Mouse (Mus musculus): Measurements from ENCODE around the gene BC051665. TPM values are rescaled to one million over a fixed set of nuclear protein-coding genes. Genes with fewer than 3 reads are reported as not detected.

BC051665 gene
- total and polyA plus RNA-seq, 2 experiments = not detected

DNA sequence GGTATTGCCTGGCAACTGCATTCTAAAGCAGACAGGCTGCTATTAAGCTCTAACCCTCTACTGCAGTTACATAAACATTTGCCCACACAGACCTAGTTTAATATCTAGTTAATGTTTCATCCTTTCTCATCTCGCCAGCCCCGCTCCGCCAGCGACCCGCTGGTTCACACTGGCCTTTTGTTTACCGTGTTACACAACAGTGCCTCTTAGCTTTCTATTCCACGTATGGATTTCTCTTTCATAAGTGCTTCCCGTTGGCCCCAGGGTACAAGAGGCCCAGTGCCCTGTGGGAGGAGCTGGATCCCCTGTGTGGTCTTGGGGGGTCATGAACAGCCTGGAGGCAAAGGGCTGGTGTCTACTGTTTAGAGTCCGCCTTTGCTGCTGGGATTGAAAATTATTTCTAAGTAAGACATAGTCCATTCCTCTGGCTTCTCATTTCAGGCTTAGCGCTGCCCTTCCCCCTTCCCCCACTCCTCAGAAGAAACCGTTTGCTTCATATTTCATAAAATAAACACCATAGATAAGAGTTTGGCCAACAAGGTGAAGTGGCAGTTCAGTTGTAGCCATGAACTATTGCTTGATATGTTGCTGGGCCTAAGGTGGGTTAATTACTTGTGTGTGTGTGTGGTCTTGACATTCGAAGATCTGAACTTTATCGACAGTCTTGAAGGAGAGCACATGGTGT is 49.6 kb downstream of the BC051665 start:
- Histone ChIP-seq H3K27me3 (ENCODE audit: control insufficient read depth, insufficient read depth, low read length) (no peaks in the 10 kb centered on the region), H3K79me2 (ENCODE audit: control insufficient read depth, insufficient read depth, low read length) (no peaks in the 10 kb centered on the region), H3K9ac (ENCODE audit: low read depth, low read length) (peak overlapping the region; percentile 51; the same call in 1 of the 2 replicates), H3K4me3 (ENCODE audit: insufficient read depth, low read depth, low read length) (no peak overlapping the region), H3K4me1 (ENCODE audit: control insufficient read depth, insufficient read depth, low read length) (peaks cover 19% of the 10 kb centered on the region), H3K36me3 (ENCODE audit: control insufficient read depth, insufficient read depth, low read length) (peaks cover 26% of the 10 kb centered on the region), H3K27ac (replicated peaks; ENCODE audit: insufficient read depth, low read depth, low read length) (peak overlapping the region; percentile 97)
- WGBS = 28% methylated on average over 13 of the region's 13 CpGs
- TF ChIP-seq CTCF (IDR thresholded peaks at IDR 0.05; ENCODE audit: low read depth, low read length) (no peak), POLR2A (IDR thresholded peaks at IDR 0.05; ENCODE audit: extremely low read depth, insufficient read depth, low read length) (no peak)
- DNase-seq (ENCODE audit: extremely low read depth, low read depth, low spot score) = peak; percentile 96

DNA sequence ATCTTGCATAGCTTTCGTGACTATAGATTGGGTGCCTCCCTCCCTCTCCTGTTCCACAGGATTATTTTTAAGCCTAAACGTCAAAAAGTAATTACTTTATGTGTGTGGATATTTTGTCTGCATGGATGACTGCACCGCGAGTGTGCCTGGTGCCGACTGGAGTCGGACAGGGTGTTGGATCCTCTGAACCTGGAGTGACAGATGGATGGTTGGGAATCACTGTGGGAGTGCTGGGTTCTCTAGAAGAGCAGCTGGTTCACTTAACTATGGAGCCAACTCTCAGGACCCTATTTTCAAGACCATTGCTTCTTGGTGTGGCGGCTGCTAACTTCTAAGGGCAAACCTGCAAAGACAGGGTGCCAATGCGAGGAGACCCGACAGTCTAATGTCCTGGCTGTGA is 50.9 kb downstream of the BC051665 start:
- WGBS = 91% methylated on average over 9 of the region's 9 CpGs
- no peak for DNase-seq (ENCODE audit: extremely low read depth, low read depth, low spot score)
- Histone ChIP-seq H3K4me1 (ENCODE audit: control insufficient read depth, insufficient read depth, low read length) (peaks cover 24% of the 10 kb centered on the region), H3K27me3 (ENCODE audit: control insufficient read depth, insufficient read depth, low read length) (no peaks in the 10 kb centered on the region), H3K27ac (replicated peaks; ENCODE audit: insufficient read depth, low read depth, low read length) (peak overlapping the region; percentile 97), H3K79me2 (ENCODE audit: control insufficient read depth, insufficient read depth, low read length) (no peaks in the 10 kb centered on the region), H3K36me3 (ENCODE audit: control insufficient read depth, insufficient read depth, low read length) (peaks cover 30% of the 10 kb centered on the region), H3K9ac (ENCODE audit: low read depth, low read length) (no peak overlapping the region), H3K4me3 (ENCODE audit: insufficient read depth, low read depth, low read length) (no peak overlapping the region)
- TF ChIP-seq CTCF (IDR thresholded peaks at IDR 0.05; ENCODE audit: low read depth, low read length) = no peak
- TF ChIP-seq POLR2A (IDR thresholded peaks at IDR 0.05; ENCODE audit: extremely low read depth, insufficient read depth, low read length) = no peak

Other genes with a start within 250 kb of the BC051665 start
- 23.0 and 36.8 TPM in 2 replicates for gene Dapk1, start 184.4 kb downstream of the BC051665 start, total RNA-seq (2014; rRNA removed)
- 80.5 and 91.7 TPM in 2 replicates for gene Dapk1, start 184.4 kb downstream of the BC051665 start, polyA plus RNA-seq (2012; rRNA removed)
- gene Ctsll3, start 16.5 kb upstream of the BC051665 start, total RNA-seq (2014; rRNA removed) = not detected in 2 replicates
- not detected in 2 replicates for gene Ctsll3, start 16.5 kb upstream of the BC051665 start, polyA plus RNA-seq (2012; rRNA removed)
- 0.46 TPM in 1 of 2 replicates, not detected in the other for gene 4930486L24Rik, start 78.1 kb upstream of the BC051665 start, total RNA-seq (2014; rRNA removed)
- gene 4930486L24Rik, start 78.1 kb upstream of the BC051665 start, polyA plus RNA-seq (2012; rRNA removed) = not detected in 2 replicates
- 0.60 TPM in 1 of 2 replicates, not detected in the other for gene Gm49392, start 110.5 kb upstream of the BC051665 start, total RNA-seq (2014; rRNA removed)
- not detected in 2 replicates for gene Gm49392, start 110.5 kb upstream of the BC051665 start, polyA plus RNA-seq (2012; rRNA removed)
- gene Ctla2b, start 111.1 kb upstream of the BC051665 start, total RNA-seq (2014; rRNA removed) = 6.4 and 11.4 TPM in 2 replicates
- 0.72 and 2.2 TPM in 2 replicates for gene Ctla2b, start 111.1 kb upstream of the BC051665 start, polyA plus RNA-seq (2012; rRNA removed)
- not detected in 2 replicates for gene Tpbpb, start 118.5 kb upstream of the BC051665 start, total RNA-seq (2014; rRNA removed)
- gene Tpbpb, start 118.5 kb upstream of the BC051665 start, polyA plus RNA-seq (2012; rRNA removed) = not detected in 2 replicates
- gene Gm49393, start 149.2 kb upstream of the BC051665 start, total RNA-seq (2014; rRNA removed) = not detected in 2 replicates
- gene Gm49393, start 149.2 kb upstream of the BC051665 start, polyA plus RNA-seq (2012; rRNA removed) = not detected in 2 replicates
- 2.1 and 3.4 TPM in 2 replicates for gene Gm49391, start 150.2 kb upstream of the BC051665 start, total RNA-seq (2014; rRNA removed)
- 0.51 and 0.61 TPM in 2 replicates for gene Gm49391, start 150.2 kb upstream of the BC051665 start, polyA plus RNA-seq (2012; rRNA removed)
- gene Ctla2a, start 150.3 kb upstream of the BC051665 start, total RNA-seq (2014; rRNA removed) = 3.9 and 5.7 TPM in 2 replicates
- gene Ctla2a, start 150.3 kb upstream of the BC051665 start, polyA plus RNA-seq (2012; rRNA removed) = 0.22 and 0.93 TPM in 2 replicates
- gene Tpbpa, start 155.6 kb upstream of the BC051665 start, total RNA-seq (2014; rRNA removed) = not detected in 2 replicates
- gene Tpbpa, start 155.6 kb upstream of the BC051665 start, polyA plus RNA-seq (2012; rRNA removed) = not detected in 2 replicates
- gene Ctsj, start 219.6 kb upstream of the BC051665 start, total RNA-seq (2014; rRNA removed) = not detected in 2 replicates
- gene Ctsj, start 219.6 kb upstream of the BC051665 start, polyA plus RNA-seq (2012; rRNA removed) = not detected in 2 replicates

Measured in liver, adult 2 months (tissue).